Mouse (Mus musculus) thymus, adult 2 months (tissue): ENCODE data around the gene Olfr282.

ENCODE experiments used
- CTCF ChIP-seq: fragments of 200-500 bp; IDR thresholded peaks from 2 replicates; pipeline ENCODE4 v1.5.1; 2012; ENCODE audit warnings: mild to moderate bottlenecking, control low read depth, low read length, moderate library complexity, borderline replicate concordance; ENCODE audit not compliant: control insufficient read depth, poor library complexity, insufficient read depth; ENCODE audit errors: extremely low read depth
- POLR2A ChIP-seq: fragments of 200-500 bp; IDR thresholded peaks from 2 replicates; pipeline ENCODE4 v1.6.1; 2012; ENCODE audit warnings: mild to moderate bottlenecking, low read length, control low read depth, moderate library complexity; ENCODE audit not compliant: control insufficient read depth, poor library complexity, insufficient read depth; ENCODE audit errors: extremely low read depth

- TF ChIP-seq CTCF (no peak), POLR2A (no peak)
Measured at GRCm38 (mm10) chr15:98444561-98444960, 13.5 kb downstream of the Olfr282 start.
